Mouse (Mus musculus): Measurements from ENCODE around the gene Adamts12. TPM values are rescaled to one million over a fixed set of nuclear protein-coding genes. Genes with fewer than 3 reads are reported as not detected.

The Adamts12 gene
- total and polyA plus RNA-seq, 3 experiments, result 0.03 to 0.12 (median 0.04) TPM

DNA sequence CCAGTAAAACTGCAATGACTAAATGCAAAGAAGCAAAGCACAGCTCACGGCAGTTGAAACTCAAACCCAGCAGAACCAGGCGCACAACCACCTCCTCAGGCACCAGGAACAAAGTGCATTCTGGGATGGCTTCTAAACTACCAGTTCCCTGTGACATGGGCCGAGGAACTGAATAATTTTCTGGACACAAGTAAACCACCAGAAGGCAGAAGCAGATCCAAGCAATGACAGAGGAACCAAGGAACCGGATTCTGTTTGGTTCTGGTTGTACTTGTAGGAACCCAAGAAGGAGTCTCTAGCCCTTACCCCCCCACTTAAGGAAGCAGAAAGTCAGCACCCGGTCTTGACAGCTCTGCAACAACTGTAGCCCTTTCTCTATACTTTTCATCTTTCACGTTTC, 331.8 kb downstream of the Adamts12 start:
- dilution Hi-C loops (cut with MboI; ENCODE audit: extremely low pct_ligation_motif_present, extremely low pct_unique_long_range_greater_than_20kb, low sequenced_read_pairs), result no loop called here
- in situ Hi-C loops (cut with MboI; ENCODE audit: low pct_ligation_motif_present, low pct_unique_long_range_greater_than_20kb, low sequenced_read_pairs), result loop anchor here (25.0 kb wide), 1 partner anchor 909 kb away; the partner anchor contains the start of genes Brix1 and Rad1
- Histone ChIP-seq H3K9ac (ENCODE audit: insufficient read depth, low read depth) (no peak overlapping the region), H3K4me2 (ENCODE audit: insufficient read depth, low read depth, poor library complexity, severe bottlenecking) (no peak overlapping the region), H3K4me3 (replicated peaks in 1 of 3; ENCODE audit: low read depth in 2 of 3, low read length in 2 of 3, poor library complexity in 1 of 3) (no peak overlapping the region), H3K4me1 (ENCODE audit: control insufficient read depth in 1 of 2, insufficient read depth in 2 of 2) (peaks cover 5 to 32% of the 10 kb centered on the region in 2 experiments; a peak in 3 of 4 replicates), H3K79me2 (replicated peaks; ENCODE audit: control insufficient read depth, extremely low read depth, insufficient read depth, poor library complexity, severe bottlenecking) (peaks cover 51% of the 10 kb centered on the region), H3K27me3 (replicated peaks) (no peaks in the 10 kb centered on the region), H3K9me3 (replicated peaks; ENCODE audit: low read length) (no peaks in the 10 kb centered on the region), H3K36me3 (replicated peaks in 1 of 2; ENCODE audit: control insufficient read depth in 1 of 2, insufficient read depth in 1 of 2, low read length in 1 of 2) (peaks cover 50 to 64% of the 10 kb centered on the region in 2 experiments), H3K27ac (ENCODE audit: insufficient read depth, low read depth) (no peak overlapping the region)
- no peak for TF ChIP-seq JUN (IDR thresholded peaks at IDR 0.05; ENCODE audit: insufficient read depth, low read depth, low read length)
- no peak for TF ChIP-seq USF2 (conservative IDR thresholded peaks at IDR 0.05; ENCODE audit: low read depth, low read length)
- TF ChIP-seq UBTF (IDR thresholded peaks at IDR 0.05; ENCODE audit: low read depth, low read length), result no peak
- TF ChIP-seq ZNF384 (IDR thresholded peaks at IDR 0.05; ENCODE audit: low read depth, low read length), result no peak
- TF ChIP-seq USF1 (IDR thresholded peaks at IDR 0.05; ENCODE audit: low read depth, low read length), result no peak
- no peak for DNase-seq (ENCODE audit: extremely low read depth)

Other genes starting within 250 kb of the Adamts12 start
- gene C1qtnf3, start 112.5 kb upstream of the Adamts12 start, total RNA-seq (2012; rRNA removed), result not detected in 2 replicates
- gene C1qtnf3, start 112.5 kb upstream of the Adamts12 start, total RNA-seq (2014; rRNA removed), result not detected in 2 replicates
- gene C1qtnf3, start 112.5 kb upstream of the Adamts12 start, polyA plus RNA-seq (2012; ENCODE audit: insufficient read length, low read depth), result 0.10 TPM in 1 of 2 replicates, not detected in the other
- 14.1 and 15.7 TPM in 2 replicates for gene Amacr, start 83.0 kb upstream of the Adamts12 start, total RNA-seq (2012; rRNA removed)
- gene Amacr, start 83.0 kb upstream of the Adamts12 start, total RNA-seq (2014; rRNA removed), result 34.0 and 43.0 TPM in 2 replicates
- gene Amacr, start 83.0 kb upstream of the Adamts12 start, polyA plus RNA-seq (2012; ENCODE audit: insufficient read length, low read depth), result 25.9 and 29.6 TPM in 2 replicates
- not detected in 2 replicates for gene Slc45a2, start 64.1 kb upstream of the Adamts12 start, total RNA-seq (2012; rRNA removed)
- gene Slc45a2, start 64.1 kb upstream of the Adamts12 start, total RNA-seq (2014; rRNA removed), result not detected in 2 replicates
- not detected in 2 replicates for gene Slc45a2, start 64.1 kb upstream of the Adamts12 start, polyA plus RNA-seq (2012; ENCODE audit: insufficient read length, low read depth)
- gene Rxfp3, start 26.8 kb upstream of the Adamts12 start, total RNA-seq (2012; rRNA removed), result not detected in 2 replicates
- gene Rxfp3, start 26.8 kb upstream of the Adamts12 start, total RNA-seq (2014; rRNA removed), result not detected in 2 replicates
- gene Rxfp3, start 26.8 kb upstream of the Adamts12 start, polyA plus RNA-seq (2012; ENCODE audit: insufficient read length, low read depth), result not detected in 2 replicates